Mouse (Mus musculus): ENCODE results near the gene Mpp2.

The Mpp2 gene

DNA sequence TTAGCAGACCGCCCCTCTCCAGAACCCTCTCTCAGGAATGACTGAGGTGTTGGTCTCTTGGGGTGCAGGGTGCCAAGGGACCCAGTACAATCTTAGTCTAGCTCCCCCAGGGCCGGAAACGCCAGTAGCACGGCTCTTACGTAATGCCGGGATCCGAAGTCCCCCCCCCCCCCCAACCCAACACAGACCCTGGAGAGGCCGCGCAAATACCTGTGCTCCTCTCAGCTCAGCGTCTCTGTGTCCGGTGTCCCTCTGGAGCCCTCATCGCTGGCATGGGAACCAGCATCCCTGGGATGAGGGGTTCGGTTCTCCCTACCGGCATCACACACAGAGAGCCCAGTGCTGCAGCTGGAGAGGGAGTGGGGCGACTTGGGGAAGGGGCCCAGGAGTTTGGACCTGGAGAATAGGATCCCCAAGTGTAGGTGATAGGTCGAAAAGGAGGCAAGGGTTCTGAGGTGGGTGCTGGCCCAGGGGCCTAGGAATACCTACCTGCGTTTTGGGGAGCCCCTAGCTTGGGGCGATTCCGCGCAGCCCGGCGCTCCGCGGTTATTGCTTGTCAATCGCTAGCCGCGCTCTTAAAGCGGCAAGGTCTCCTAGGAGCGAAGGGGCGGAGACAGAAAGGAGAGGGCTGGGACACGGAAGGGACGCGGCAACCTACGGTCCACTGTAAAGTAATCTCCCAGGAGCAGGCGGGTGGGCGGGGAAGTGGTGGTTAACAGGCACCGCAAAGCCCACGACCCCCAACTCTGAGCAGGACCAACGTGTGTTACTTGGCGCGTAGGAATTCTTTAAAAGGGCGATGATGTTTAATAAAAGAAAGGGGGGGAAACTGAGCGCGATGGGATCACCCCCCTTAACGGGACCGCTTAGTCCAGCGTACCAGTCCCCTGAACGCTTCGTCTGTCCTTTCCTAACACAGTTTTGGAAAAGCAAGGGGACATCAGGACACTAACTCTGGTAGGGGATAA is at the start of gene Mpp2:
Mpp2 (minus strand) TSS at position 585 of the 968 bp plus-strand sequence.
- peak; percentile 98 for DNase-seq

DNA sequence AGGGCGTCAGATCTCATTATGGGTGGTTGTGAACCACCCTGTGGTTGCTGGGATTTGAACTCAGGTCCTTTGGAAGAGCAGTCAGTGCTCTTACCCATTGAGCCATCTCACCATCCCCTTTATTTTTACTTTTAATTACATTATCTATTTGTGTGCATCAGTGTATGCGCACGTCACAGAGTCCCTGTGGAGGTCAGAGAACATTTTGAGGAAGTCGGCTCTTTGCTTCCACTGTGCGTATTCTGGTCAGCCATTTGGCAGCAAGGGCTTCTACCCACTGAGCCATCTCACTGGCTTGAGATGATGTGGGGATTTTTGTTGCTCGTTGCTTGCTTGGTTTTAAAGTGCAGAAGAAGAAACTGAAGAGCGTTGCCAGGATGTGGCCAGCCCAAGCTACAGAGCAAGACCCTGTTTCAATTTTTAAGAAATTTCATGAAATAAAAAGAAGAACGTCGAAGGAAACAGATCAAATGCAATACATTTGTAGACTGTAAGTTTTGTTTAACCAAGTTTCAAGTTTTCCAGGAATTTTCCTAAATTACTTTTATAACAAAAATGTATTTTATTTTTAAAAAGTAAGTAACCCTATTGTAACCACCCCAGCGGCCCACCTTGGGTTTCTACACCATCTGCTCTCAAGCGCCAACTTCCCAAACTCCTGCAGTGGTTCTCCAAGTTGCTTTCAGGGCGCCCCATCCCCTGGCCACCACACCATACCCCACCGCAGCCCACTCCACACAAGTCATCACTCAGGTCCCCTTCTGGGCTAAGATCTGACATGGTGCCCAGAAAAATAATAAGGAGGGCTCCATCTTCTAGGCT is 49.5 kb upstream of the Mpp2 start:
- DNase-seq = peak; percentile 92

DNA sequence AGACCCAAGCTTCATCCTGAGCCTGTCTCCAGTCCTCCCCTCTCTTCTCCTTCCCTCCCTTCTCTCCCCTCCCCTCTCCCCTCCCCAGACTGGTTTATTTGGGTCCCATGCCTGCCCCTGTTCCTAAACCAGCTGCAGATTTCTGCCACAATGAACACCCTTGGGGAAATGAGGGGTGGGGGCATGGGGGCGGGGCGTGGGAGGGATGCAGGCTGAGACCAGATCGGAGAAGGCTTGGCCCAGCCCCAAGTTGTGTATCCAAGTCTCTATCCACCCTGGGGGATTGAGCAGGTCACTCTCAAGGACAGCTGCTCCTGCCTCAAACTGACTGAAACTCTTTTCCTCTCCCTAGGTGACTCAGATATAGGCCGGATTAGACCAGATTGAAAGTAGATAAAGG is 46.2 kb upstream of the Mpp2 start:
- DNase-seq = no peak

DNA sequence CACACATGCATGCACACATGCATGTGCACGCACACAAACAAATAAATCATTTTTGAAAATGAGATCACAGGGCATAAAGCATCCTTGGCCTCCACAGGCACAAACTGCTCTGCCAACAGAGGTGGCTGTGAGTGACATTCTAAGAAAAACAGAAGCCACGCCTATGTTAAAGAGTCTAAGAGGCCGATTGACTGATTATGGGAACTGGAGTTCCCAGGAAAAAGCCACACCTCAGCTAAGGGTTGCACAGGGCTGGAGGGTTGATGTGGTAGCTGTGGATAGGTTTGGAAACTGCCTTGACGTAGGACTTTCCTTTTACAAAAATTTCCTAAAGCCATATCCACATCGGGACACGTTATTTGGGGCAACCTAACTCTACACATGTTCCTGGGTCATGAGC is 29.1 kb upstream of the Mpp2 start:
- DNase-seq = no peak

DNA sequence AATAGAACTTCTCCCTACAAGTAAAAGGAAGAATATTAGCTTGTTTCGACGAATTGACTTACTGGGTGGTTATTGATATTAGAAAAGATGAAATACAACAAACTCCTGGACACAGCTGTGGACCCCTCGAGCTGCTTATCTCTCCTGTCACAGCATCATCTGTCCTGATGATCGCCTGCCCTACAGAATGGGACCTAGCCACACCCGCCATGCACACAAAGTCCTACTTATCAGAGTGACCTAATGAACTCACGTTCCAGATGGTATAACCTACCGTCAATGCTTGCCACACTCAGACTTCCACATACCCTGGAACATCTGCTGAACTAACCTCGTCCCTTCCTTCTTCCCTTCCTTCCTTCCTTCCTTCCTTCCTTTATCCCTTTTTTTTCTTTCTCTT is 27.9 kb upstream of the Mpp2 start:
- no peak for DNase-seq

DNA sequence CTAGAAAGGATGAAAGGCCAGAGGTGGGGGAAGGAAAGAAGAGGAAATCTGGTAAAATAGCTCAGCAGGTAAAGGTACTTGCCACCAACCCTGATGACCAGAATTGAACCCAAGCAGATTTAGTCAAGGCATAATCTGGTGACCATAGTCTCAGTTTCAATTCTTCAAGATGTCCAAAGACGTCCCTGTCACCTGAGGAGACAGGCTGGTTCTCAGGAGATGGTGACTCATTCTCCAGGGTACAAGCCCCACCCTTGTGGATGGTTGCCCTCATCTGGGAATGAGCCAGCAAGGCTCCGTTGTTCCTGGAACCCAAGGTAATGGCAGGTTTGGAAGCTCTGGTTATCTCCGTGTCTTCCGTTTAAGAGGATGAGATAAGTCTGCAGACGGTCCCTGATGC is 23.3 kb upstream of the Mpp2 start:
- no peak for DNase-seq

DNA sequence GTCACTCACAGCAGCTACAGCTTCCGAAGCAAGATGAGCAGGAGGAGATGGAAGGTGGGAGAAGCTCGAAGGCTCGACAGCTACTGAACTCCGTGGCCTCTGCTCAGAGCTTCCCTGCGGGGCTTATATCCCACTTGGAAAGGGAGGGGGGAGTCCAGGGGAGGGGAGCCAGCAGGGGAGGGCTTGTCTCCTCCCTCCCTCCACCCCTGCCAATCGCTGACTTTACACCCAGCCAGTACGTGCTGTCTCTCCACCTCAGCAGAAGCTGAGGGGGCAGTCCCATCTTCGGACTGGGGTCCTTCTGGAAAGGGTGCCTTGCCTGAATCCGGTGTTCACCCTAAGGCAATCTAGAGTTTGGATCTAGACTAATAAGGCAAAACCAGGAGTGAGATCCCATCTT is 19.4 kb upstream of the Mpp2 start, which contains the start of gene Pyy:
Pyy (minus strand) TSS at position 101 of the 400 bp plus-strand sequence.
- DNase-seq = no peak

DNA sequence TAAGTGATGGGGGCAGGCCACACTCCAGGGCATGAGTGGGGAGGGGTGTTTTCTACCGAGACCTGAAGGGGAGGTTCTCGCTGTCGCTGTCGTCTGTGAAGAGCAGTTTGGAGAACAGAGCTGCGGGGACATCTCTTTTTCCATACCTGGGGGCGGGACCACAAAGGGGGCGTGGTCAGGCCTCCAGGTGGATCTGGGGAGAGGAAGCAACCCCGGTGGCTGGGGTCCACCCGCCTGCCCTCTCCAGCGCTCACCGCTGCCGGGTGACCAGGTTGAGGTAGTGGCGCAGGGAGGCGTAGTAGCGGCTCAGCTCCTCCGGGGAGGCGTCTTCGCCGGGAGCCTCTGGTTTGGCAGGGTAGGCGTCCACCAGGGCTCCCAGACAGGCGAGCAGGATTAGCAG is 18.6 kb upstream of the Mpp2 start:
- DNase-seq = no peak

DNA sequence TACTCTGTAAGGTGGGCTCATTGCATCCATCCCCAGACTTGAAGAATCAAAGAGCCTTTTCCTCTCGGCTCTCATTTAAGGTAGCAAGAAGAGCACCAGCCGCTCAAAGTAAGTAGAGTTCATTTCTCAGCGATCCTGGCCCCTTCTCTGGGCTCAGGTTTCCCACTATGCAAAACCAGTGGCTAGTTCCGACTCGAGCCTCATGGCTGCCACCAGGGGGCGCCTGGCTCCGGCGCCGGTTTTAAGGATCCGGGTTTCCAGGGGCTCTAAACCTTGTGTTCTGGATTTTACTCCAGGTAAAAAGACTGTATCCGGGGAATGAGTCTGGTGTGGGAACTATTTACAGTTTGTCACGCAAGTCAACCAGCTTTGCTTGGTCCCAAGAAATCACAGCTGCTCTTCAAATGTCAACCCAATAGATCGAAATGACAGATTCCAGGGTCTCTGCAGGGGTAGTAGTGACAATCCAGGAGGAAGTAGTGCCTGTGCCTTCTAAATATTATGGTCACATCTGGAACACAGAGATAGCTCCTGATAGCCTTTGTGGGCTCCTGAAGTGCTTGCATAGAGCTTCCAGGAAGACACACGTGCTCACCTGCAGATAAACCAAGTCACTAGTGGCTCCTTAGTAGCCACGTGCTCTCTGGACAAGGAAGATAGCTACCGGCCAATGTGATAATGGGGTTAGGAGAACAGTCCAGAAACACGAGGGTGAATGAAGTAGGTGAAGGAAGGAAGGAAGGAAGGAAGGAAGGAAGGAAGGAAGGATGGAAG is 14.4 kb upstream of the Mpp2 start:
- DNase-seq = no peak

DNA sequence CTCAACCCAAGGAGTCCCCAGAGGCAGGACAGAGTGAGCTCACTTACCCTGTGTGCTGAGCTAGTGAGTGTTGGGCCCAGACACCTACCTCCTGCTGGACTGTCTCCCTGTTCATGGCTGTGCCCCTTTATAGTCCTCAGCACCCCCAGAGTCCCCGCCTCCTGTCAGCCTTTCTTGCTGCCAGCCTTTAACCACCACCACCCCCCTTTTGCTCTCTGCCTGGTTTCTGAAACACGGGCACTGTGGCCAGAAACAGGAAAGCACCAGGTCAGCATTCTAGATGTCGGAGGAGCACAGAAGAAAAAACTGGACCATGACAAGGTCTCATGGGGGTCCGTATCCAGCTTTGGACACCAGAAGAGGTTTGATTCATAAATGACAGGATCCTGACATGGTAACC is 12.9 kb upstream of the Mpp2 start, which contains the start of gene Ppy:
Ppy (minus strand) TSS at position 101 of the 400 bp plus-strand sequence.
- DNase-seq = no peak

DNA sequence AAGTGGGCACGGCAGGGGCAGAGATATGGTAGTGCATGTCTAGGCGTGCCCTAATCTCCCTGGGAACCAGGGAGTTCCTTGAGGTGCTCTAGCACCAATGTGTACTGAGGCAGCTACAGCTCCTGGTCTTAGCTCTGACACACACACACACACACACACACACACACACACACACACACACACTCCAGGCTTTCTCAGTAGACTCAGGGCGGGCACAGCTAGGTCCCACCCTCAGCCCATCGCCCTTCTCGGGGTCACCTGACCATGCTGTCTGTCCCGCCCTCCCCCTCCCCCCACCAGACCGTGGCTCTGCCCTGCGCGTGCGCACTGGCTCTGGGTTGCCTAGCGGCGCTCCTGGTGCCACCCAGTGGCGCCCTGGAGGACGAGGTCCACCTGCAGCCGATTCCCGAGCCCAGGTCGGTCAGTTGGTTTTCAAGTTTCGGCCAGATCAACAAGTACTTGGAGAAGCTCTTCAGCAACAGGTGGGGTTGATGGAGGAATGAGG is 8.6 kb upstream of the Mpp2 start:
- DNase-seq = peak; percentile 96

DNA sequence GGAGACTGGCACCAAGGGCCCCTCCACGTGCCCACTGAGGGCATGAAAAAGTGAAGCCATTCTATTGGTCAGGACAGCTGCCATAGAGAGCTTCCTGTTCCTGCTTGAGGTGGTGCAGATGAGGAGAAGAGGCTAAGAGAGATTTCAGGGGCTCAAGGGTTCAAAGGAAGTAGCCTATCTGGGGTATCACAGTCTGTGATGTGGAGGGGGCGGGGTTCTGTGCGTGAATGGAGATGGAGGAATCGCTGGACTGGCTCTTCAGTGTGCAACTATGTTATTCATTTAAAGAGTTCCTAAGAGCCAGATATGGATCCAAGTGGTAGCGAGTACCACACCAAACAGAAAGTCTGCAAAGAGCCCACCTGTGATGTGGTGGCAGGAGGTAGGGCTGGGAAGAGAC is 8.1 kb upstream of the Mpp2 start:
- no peak for DNase-seq

DNA sequence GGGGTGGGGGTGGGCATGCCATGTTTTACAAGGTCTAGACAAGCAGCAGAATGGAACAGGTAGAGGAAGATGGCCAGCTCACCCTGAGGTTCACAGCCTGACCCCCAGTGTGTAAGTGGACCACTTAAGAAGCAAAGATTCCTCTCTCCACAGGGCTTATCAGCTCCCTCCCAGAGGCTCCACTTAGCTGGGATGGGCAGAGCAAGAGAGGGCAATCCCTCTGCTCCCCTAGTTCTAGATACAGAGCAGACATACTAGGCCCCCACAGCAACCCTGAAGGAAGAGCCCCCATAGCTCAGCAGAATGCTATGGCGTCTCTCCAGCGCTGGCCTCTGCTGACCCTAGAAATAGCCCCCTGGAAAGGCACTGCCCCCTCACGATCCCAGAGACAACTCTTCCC is 7.4 kb upstream of the Mpp2 start:
- DNase-seq = no peak

DNA sequence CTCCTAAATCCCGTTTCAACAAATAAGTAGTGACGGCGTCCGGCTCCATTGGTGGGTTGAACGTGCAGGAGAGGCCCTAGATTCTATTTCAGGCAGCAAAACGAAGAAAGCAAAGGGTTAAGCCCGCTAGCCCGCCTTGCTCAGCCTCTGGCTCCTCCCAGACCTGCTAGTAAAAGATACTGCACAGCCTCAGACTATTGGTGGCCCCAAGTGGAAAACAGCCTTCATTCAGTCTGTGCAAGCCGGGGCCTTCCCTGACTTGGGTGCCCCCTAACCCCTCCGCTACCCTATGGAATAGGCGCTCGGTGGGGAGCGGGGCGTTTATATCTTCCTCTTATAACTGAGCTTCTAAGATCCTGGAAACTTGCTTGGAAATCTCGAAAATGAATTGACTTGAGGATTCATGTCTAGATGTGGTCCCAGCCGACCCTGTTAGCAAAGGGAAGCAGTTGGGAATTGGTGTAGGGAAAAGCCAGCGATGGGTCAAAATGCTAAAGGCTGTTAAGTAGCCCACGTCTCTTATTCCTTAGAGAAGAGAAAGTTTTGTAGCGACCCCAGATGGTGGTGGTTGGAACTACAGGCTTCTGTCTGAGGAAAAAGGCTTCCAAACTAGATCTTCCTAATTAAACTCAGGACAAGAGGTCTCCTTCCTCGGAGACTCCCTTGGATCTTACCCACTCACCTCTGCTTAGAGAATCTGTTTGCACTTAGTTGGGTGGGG is 933 bp upstream of the Mpp2 start:
- peak; percentile 94 for DNase-seq

DNA sequence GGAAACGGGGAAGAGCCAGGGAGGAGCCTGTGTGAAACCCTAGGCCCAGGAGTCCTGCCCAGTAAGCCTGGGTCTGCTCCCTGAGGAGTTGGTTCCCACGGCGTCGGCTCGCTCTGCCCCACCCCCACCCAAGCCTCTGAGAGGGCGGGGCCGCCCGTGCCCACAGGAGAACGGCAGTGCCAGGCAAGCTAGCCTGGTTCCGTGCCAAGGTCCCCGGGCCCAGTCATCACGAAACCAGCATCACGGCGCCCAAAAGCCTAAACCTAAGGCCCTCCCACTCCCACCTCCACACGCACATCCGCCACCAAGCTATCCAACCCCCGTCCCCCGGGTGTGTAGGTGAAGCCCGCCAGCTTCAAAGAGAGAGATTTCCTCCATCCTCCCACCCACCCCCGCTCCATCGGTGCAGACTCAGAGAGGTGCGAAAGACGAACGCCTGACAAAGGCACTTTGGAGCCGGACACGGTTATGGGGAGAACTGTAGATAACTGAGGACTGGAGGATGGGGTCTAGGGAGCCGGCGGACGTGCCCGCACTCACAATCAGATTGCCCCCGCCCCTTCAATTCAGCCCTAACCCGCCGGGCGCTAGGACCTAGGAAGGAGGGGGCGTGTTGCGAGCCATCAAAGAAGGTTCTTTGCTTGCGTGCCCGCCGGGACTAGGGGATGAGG is 1.1 kb downstream of the Mpp2 start:
- peak; percentile 97 for DNase-seq

DNA sequence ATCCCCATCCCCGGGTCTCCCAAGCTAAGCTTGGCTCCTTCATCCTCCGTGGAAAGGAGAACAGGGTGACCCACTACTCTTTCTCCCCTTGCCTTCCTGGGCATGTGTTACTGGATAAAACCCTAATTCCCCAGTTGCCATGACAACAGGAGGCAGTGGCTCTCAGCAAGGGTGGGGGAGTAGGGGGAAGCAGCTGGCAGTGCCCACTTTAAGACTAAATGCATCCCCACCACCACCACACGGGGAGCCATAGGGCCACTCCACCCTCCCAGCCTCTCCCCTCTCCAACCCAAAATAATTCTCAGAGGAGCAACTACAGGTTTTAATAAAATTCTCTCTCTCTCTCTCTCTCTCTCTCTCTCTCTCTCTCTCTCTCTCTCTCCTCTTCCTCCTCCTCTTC is 2.0 kb downstream of the Mpp2 start:
- no peak for DNase-seq

DNA sequence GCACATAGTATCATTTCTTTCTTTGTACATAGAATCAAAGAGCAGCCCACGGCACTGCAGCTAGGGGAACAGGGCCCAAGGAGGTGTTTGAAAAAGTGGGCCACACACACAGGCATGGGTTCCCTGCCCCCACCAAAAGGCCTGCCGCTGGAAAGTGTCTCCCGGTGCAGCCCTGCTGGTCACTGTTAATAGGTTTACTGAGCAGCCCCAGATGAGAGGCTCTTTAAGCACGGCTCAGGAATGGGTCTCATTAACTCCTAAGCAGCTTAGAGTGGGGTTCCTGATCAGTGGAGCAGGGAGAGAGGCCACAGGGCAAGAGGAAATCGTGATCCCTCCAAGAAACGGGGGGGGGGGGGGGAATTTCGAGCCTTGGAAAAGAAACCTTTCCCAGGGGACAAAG is 4.2 kb downstream of the Mpp2 start:
- DNase-seq = no peak

DNA sequence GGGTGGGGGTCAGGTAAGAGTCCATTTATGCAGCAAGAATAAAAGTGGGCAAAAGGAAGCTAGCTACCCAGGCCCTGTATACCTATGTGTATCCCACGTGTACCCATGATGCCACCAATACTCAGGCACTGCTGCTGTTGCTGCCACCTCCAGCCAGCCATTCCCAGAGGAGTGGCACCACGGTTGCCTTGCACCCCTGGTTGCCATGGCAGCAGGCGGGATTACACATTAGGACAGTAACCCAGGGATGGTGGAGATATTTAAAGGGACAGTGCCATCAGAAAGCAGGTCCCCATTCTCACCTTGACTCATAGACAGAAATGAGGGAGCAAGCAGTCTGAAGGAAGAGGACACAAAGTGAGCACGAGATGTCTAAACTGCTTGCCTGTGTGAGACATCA is 5.1 kb downstream of the Mpp2 start:
- no peak for DNase-seq

DNA sequence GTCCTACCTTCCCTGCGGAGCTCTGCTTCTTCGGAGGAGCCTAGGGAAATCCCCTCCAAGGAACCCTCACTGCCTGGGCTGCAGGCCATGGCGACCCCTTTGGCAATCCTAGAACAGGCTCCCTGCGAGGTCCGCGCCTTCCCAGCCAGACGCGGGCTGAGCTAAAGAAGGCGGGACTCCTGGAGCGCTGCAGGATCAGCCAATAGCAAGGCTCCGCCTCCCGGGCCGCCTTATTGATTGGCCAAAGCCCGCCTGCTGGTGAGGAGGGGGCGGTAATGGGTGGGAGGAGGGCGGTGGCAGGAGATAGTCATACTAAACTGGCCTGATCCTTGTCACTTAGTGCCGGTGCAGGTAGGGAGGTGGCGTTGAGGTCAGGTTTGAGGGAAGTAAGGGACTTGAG is 6.0 kb downstream of the Mpp2 start:
- DNase-seq = peak; percentile 97

DNA sequence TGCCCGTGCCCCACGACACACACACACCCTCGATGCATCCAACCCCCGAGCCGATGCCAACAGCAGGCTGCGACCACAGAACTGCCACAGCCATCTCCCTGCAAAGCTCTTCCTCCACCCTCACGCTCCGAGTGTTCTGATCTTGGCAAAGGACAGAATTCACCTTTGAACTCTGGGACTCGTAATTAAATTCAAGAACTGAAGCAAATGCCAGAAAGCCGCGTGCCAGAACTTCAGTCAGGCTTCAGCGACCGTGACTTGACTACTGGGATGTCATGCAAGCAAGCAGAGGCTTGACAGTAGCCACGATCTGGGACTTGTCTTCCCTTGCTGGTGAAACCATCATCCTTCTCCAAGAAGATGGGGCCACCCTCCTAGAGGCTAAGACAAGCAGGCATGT is 14.6 kb downstream of the Mpp2 start:
- DNase-seq = no peak

DNA sequence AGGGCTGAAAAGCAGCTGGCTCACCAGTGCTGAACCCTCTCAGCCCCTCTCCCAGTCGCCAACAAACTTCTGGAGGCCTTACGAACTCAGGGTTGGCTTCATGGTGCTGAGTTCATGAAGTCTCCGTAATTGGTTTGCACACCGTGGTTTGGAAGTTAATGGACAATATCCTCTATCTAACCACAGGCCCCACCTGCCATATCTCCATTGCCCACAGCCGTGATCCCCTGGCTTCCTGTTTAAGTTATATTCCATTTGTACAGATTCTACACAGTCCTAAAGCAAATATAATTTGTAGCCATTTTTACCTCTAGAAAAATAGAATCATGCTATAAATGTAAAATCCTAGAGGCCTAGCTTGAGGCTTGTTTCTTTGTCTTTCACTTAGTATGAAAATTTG is 15.6 kb downstream of the Mpp2 start:
- DNase-seq = no peak

DNA sequence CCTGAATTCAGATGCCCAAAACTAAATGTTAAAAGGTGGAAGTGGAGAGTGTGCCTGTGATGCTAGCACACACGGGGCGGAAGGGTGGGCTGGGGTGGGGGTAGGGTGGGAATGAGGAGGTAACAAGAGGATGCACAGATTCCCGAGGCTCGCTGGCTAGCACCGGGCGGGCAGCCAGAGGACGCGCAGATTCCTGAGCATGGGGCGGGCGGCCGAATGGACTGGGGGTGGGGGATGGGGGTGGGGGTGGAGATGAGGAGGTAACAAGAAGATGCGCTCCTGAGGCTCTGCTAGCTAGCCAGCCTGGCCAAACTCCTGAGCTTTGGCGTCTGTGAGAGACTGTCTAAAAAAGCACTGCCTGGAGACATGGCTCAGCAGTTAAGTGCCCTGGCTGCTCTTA is 17.9 kb downstream of the Mpp2 start:
- DNase-seq = no peak

Data from heart, adult 11 months (tissue).